19 mouse cellular contexts compared by ENCODE assay signal in genomic region chr10:23851228-23851912, GRCm38 (mm10). TPM values are rescaled to one million over a fixed set of nuclear protein-coding genes. Genes with fewer than 3 reads are reported as not detected.
A peak's percentile ranks its signal among the peaks of the same experiment; 100 is the strongest.
DNase-seq lines count a peak whose midpoint lies in the region; ATAC-seq and TF ChIP-seq lines count a peak whose summit lies in the region.
"Had no signal": no experiment of that assay in that cellular context is flagged by ENCODE, and none has a peak within 500 bp of the region (broad histone marks: within the 10 kb centered on the region; RNA-seq: fewer than 3 reads in every experiment).

Vnn3 (plus strand) TSS chr10:23851462.

- no peak for TF ChIP-seq CTCF in lung, embryonic 14.5 days (IDR thresholded peaks at IDR 0.05; ENCODE audit: low read depth)
- no peak for TF ChIP-seq CTCF in lung, adult 2 months (IDR thresholded peaks at IDR 0.05; ENCODE audit: insufficient read depth, low read length)

- no peak for TF ChIP-seq POLR2A in lung, adult 2 months (IDR thresholded peaks at IDR 0.05; ENCODE audit: borderline replicate concordance, extremely low read depth, low read depth, low read length)

- no peaks in the 10 kb centered on the region for H3K27me3 ChIP-seq in lung, embryonic 14.5 days (ENCODE audit: insufficient read depth, low read length)
- no peaks in the 10 kb centered on the region for H3K27me3 ChIP-seq in lung, embryonic 16.5 days (ENCODE audit: control insufficient read depth, insufficient read depth, low read depth, low read length)
- H3K27me3 ChIP-seq in neural tube, embryonic 15.5 days (replicated peaks), result no peaks in the 10 kb centered on the region
- H3K27me3 ChIP-seq: embryonic facial prominence, embryonic 15.5 days; forebrain, embryonic 15.5 days had no signal

- intact Hi-C loops in left cerebral cortex, postnatal 4 days (cut with DNase I), result no loop called here

- peak; percentile 43 for DNase-seq in lung, embryonic 14.5 days
- DNase-seq in lung, adult 2 months, result no peak
- DNase-seq in adrenal gland, postnatal 4 days (ENCODE audit: low spot score in 2 of 2), result no peak
- peak; percentile 11 for DNase-seq in skeletal muscle tissue, adult 2 months (ENCODE audit: low read depth, low spot score)
- DNase-seq in left cerebral cortex, adult 9 months (ENCODE audit: low spot score in 2 of 2), result no peak
- no peak for DNase-seq in left cerebral cortex, postnatal 4 days
- DNase-seq: cerebellum, adult 11 months; gastrocnemius, adult 2 months; kidney, adult 8-10 months had no signal

- no peak within 1 kb of the TSS for H3K9ac ChIP-seq in lung, embryonic 14.5 days
- no peak within 1 kb of the TSS for H3K9ac ChIP-seq in lung, embryonic 16.5 days (ENCODE audit: low read length)
- no peak within 1 kb of the TSS for H3K9ac ChIP-seq in neural tube, embryonic 15.5 days (replicated peaks)
- H3K9ac ChIP-seq: embryonic facial prominence, embryonic 15.5 days; forebrain, embryonic 15.5 days had no signal

- H3K4me3 ChIP-seq in lung, embryonic 14.5 days (ENCODE audit: low read depth, low read length), result no peak within 1 kb of the TSS
- no peak within 1 kb of the TSS for H3K4me3 ChIP-seq in lung, adult 2 months (replicated peaks; ENCODE audit: extremely low read depth, low read depth, low read length)
- H3K4me3 ChIP-seq in lung, embryonic 16.5 days (ENCODE audit: low read length), result no peak within 1 kb of the TSS
- H3K4me3 ChIP-seq in neural tube, embryonic 15.5 days (replicated peaks), result no peak within 1 kb of the TSS
- H3K4me3 ChIP-seq: embryonic facial prominence, embryonic 15.5 days; forebrain, embryonic 15.5 days; gastrocnemius, adult 2 months had no signal

- H3K27ac ChIP-seq in lung, embryonic 14.5 days (ENCODE audit: low read depth), result no peak within 1 kb of the TSS
- peak within 1 kb of the TSS; percentile 77 for H3K27ac ChIP-seq in lung, embryonic 16.5 days (ENCODE audit: low read length)
- no peak within 1 kb of the TSS for H3K27ac ChIP-seq in neural tube, embryonic 15.5 days (replicated peaks)
- H3K27ac ChIP-seq: embryonic facial prominence, embryonic 15.5 days; forebrain, embryonic 15.5 days; gastrocnemius, adult 2 months; hindbrain, postnatal 0 days; macrophage had no signal

- H3K4me2 ChIP-seq in lung, embryonic 14.5 days, result no peak within 1 kb of the TSS
- H3K4me2 ChIP-seq in lung, embryonic 16.5 days (ENCODE audit: low read depth, low read length), result no peak within 1 kb of the TSS
- no peak within 1 kb of the TSS for H3K4me2 ChIP-seq in neural tube, embryonic 15.5 days
- H3K4me2 ChIP-seq: embryonic facial prominence, embryonic 15.5 days; forebrain, embryonic 15.5 days had no signal

- 59% methylated on average over 4 of the region's 4 CpGs for WGBS in lung, embryonic 14.5 days
- 47% methylated on average over 4 of the region's 4 CpGs for WGBS in lung, adult 2 months
- 41% methylated on average over 4 of the region's 4 CpGs for WGBS in lung, embryonic 16.5 days
- WGBS in neural tube, embryonic 15.5 days, result 88% methylated on average over 4 of the region's 4 CpGs

- no peaks in the 10 kb centered on the region for H3K9me3 ChIP-seq in lung, embryonic 14.5 days (ENCODE audit: low read depth, low read length)
- H3K9me3 ChIP-seq in lung, embryonic 16.5 days (ENCODE audit: control insufficient read depth, low read length), result no peaks in the 10 kb centered on the region
- H3K9me3 ChIP-seq in neural tube, embryonic 15.5 days (replicated peaks), result no peaks in the 10 kb centered on the region
- H3K9me3 ChIP-seq: embryonic facial prominence, embryonic 15.5 days; forebrain, embryonic 15.5 days; G1E had no signal

- no peaks in the 10 kb centered on the region for H3K36me3 ChIP-seq in lung, embryonic 14.5 days (ENCODE audit: insufficient read depth)
- H3K36me3 ChIP-seq in lung, embryonic 16.5 days (ENCODE audit: control insufficient read depth, insufficient read depth, low read length), result no peaks in the 10 kb centered on the region
- H3K36me3 ChIP-seq in neural tube, embryonic 15.5 days, result no peaks in the 10 kb centered on the region
- H3K36me3 ChIP-seq: embryonic facial prominence, embryonic 15.5 days; forebrain, embryonic 15.5 days; G1E had no signal

- no peak for ATAC-seq in lung, embryonic 14.5 days (ENCODE audit: insufficient read depth)
- no peak for ATAC-seq in lung, embryonic 16.5 days (ENCODE audit: low read depth)
- no peak for ATAC-seq in neural tube, embryonic 15.5 days (ENCODE audit: low FRiP score)
- ATAC-seq: forebrain, embryonic 15.5 days; hindbrain, postnatal 0 days had no signal

- no peaks in the 10 kb centered on the region for H3K4me1 ChIP-seq in lung, embryonic 14.5 days (ENCODE audit: insufficient read depth)
- H3K4me1 ChIP-seq in lung, adult 2 months (ENCODE audit: control insufficient read depth, insufficient read depth, low read length), result peaks cover 5% of the 10 kb centered on the region
- peaks cover 6% of the 10 kb centered on the region; the same call in 1 of the 2 replicates for H3K4me1 ChIP-seq in lung, embryonic 16.5 days (replicated peaks; ENCODE audit: control insufficient read depth, insufficient read depth, low read length)
- H3K4me1 ChIP-seq in neural tube, embryonic 15.5 days, result no peaks in the 10 kb centered on the region
- H3K4me1 ChIP-seq: embryonic facial prominence, embryonic 15.5 days; forebrain, embryonic 15.5 days had no signal

RNA-seq across cellular contexts. Expression of gene Vnn3, which starts in this region (rescaled TPM):
- polyA plus RNA-seq in lung, embryonic 14.5 days (2014; fragmentation: Nextera tagmentation; extraction: Ambion mirVana), result not detected in 2 replicates
- polyA plus RNA-seq in lung, adult 2 months (2012; rRNA removed), result 4.3 and 4.8 TPM in 2 replicates
- 10 to 100 TPM; 17.1 to 24.1 TPM for total RNA-seq in adrenal gland, postnatal 4 days (2021)
- 0.29 and 0.53 TPM in 2 replicates for polyA plus RNA-seq in lung, embryonic 16.5 days (2015; fragmentation: Nextera tagmentation; extraction: Ambion mirVana)
- total RNA-seq in left cerebral cortex, postnatal 4 days (2021), result under 1 TPM in 1 of 2 experiments, not detected in 1; 0.20 TPM
- not detected in 2 replicates for polyA plus RNA-seq in neural tube, embryonic 15.5 days (2015; fragmentation: Nextera tagmentation; extraction: Ambion mirVana)
- total RNA-seq: G1E; gastrocnemius, adult 2 months; heart, postnatal 25 days had no signal
- polyA plus RNA-seq: C2C12; cortical plate, adult 2 months; forebrain, embryonic 15.5 days; G1E had no signal

Comparison
In these comparisons a context has a peak if more than half of its experiments do, and no peak if none do; other contexts are left out.
1. RNA of gene Vnn3 (total RNA-seq): 17.1 to 24.1 TPM in adrenal gland, postnatal 4 days; 0.20 TPM in left cerebral cortex, postnatal 4 days; every median in the first group is over 10 times any median in the second.
2. Peak in DNase-seq in lung, embryonic 14.5 days; RNA of the gene not detected or under 1 TPM.